Mouse (Mus musculus) CH12.LX (cell line): Measurements from ENCODE around the gene E030018B13Rik.

Experiments used
- CTCF ChIP-seq, 2 experiments: IDR thresholded peaks in 1 of 2; conservative IDR thresholded peaks in 1 of 2; 2 replicates each; pipeline ENCODE4 v1.5.1; 2011 to 2012; ENCODE audit warnings: low read depth in 2 of 2, low read length in 2 of 2, improper control_type of control experiment in 1 of 2, inconsistent platforms in 1 of 2, mild to moderate bottlenecking in 1 of 2, moderate library complexity in 1 of 2
- ETS1 ChIP-seq: conservative IDR thresholded peaks from 2 replicates; pipeline ENCODE4 v1.6.1; 2012; ENCODE audit warnings: low read depth, mild to moderate bottlenecking, inconsistent platforms, low read length, improper control_type of control experiment, moderate library complexity
- GABPA ChIP-seq: IDR thresholded peaks from 2 replicates; pipeline ENCODE4 v1.6.1; 2012; ENCODE audit warnings: low read depth, low read length, improper control_type of control experiment, inconsistent platforms; ENCODE audit not compliant: insufficient replicate concordance
- JUND ChIP-seq: conservative IDR thresholded peaks from 2 replicates; pipeline ENCODE4 v1.6.1; 2011; ENCODE audit warnings: low read depth, low read length, improper control_type of control experiment
- SMC3 ChIP-seq: IDR thresholded peaks from 2 replicates; pipeline ENCODE4 v1.6.1; 2011; ENCODE audit warnings: low read depth, low read length, improper control_type of control experiment

GRCm38 (mm10) chr7:63912234-63912810 lies 4.3 kb upstream of the E030018B13Rik start:
- TF ChIP-seq GABPA, result no peak
- no peak for TF ChIP-seq CTCF (conservative IDR thresholded peaks at IDR 0.05 in 1 of 2, IDR thresholded peaks at IDR 0.05 in 1 of 2; ENCODE audit: low read depth in 2 of 2, low read length in 2 of 2)
- no peak for TF ChIP-seq ETS1
- TF ChIP-seq JUND, result no peak
- no peak for TF ChIP-seq SMC3
